Mouse (Mus musculus) c-Kit-positive CD71-negative TER-119-negative erythroid progenitor cells, embryonic 14.5 days (primary cell): ENCODE measurements around the gene Vmn1r198.
"Not testable (repeated sequence)": the region's sequence is repeated elsewhere in the genome, so short reads cannot be mapped to it uniquely, and the experiment has no call there.

Experiments used
- DNase-seq: peaks from one replicate; pipeline ENCODE4 v3.0.0-alpha.2; 2013; ENCODE audit warnings: low read depth

Gene Vmn1r198

GRCm38 (mm10) chr13:22350064-22350463 lies at the start of gene Vmn1r198:
Gene Vmn1r198, plus strand, starts transcription at chr13:22350364.
- no peak for DNase-seq

- not testable (repeated sequence) for DNase-seq
Measured at GRCm38 (mm10) chr13:22308075-22308474, 42.1 kb upstream of the Vmn1r198 start.

- no peak for DNase-seq
Measured at GRCm38 (mm10) chr13:22315361-22315760, 34.8 kb upstream of the Vmn1r198 start.

- DNase-seq, result no peak
Measured at GRCm38 (mm10) chr13:22317366-22317765, 32.8 kb upstream of the Vmn1r198 start.

- DNase-seq, result no peak
Measured at GRCm38 (mm10) chr13:22320091-22320490, 30.1 kb upstream of the Vmn1r198 start.

GRCm38 (mm10) chr13:22324289-22324688 lies 25.9 kb upstream of the Vmn1r198 start, which contains the start of gene Vmn1r197:
Gene Vmn1r197, plus strand, starts transcription at chr13:22324589.
- no peak for DNase-seq

- no peak for DNase-seq
Measured at GRCm38 (mm10) chr13:22333269-22333668, 16.9 kb upstream of the Vmn1r198 start.

- no peak for DNase-seq
Measured at GRCm38 (mm10) chr13:22335565-22335964, 14.6 kb upstream of the Vmn1r198 start.

- no peak for DNase-seq
Measured at GRCm38 (mm10) chr13:22350813-22351212, 649 bp downstream of the Vmn1r198 start.

GRCm38 (mm10) chr13:22379518-22379917 lies 29.4 kb downstream of the Vmn1r198 start, which contains the start of gene Vmn1r199:
Gene Vmn1r199, plus strand, starts transcription at chr13:22379818.
- no peak for DNase-seq

GRCm38 (mm10) chr13:22381128-22381527 lies 31.0 kb downstream of the Vmn1r198 start:
- DNase-seq, result not testable (repeated sequence)

GRCm38 (mm10) chr13:22383401-22383800 lies 33.2 kb downstream of the Vmn1r198 start:
- no peak for DNase-seq

GRCm38 (mm10) chr13:22387050-22387449 lies 36.9 kb downstream of the Vmn1r198 start:
- no peak for DNase-seq

- no peak for DNase-seq
Measured at GRCm38 (mm10) chr13:22390073-22390472, 39.9 kb downstream of the Vmn1r198 start, which contains the start of gene Vmn1r200. Gene Vmn1r200, plus strand, starts transcription at chr13:22390373.

- no peak for DNase-seq
Measured at GRCm38 (mm10) chr13:22402978-22403377, 52.8 kb downstream of the Vmn1r198 start.
